Mouse (Mus musculus): Measurements from ENCODE around the gene Gpr171. TPM values are rescaled to one million over a fixed set of nuclear protein-coding genes. Genes with fewer than 3 reads are reported as not detected.

The Gpr171 gene
- polyA plus RNA-seq, 1 experiment from 2014 or later, result 0.95 TPM

Other genes starting within 250 kb of the Gpr171 start
- 0.19 and 0.42 TPM in 2 replicates for gene Clrn1, start 216.5 kb downstream of the Gpr171 start, polyA plus RNA-seq (2014; fragmentation: Nextera tagmentation; extraction: Ambion mirVana)
- 3.5 and 3.9 TPM in 2 replicates for gene Med12l, start 96.0 kb downstream of the Gpr171 start, polyA plus RNA-seq (2014; fragmentation: Nextera tagmentation; extraction: Ambion mirVana)
- gene P2ry14, start 51.8 kb upstream of the Gpr171 start, polyA plus RNA-seq (2014; fragmentation: Nextera tagmentation; extraction: Ambion mirVana), result 1.1 and 1.9 TPM in 2 replicates
- not detected in 2 replicates for gene Gpr87, start 93.3 kb upstream of the Gpr171 start, polyA plus RNA-seq (2014; fragmentation: Nextera tagmentation; extraction: Ambion mirVana)
- 0.91 and 1.4 TPM in 2 replicates for gene P2ry13, start 109.1 kb upstream of the Gpr171 start, polyA plus RNA-seq (2014; fragmentation: Nextera tagmentation; extraction: Ambion mirVana)
- gene P2ry12, start 161.1 kb upstream of the Gpr171 start, polyA plus RNA-seq (2014; fragmentation: Nextera tagmentation; extraction: Ambion mirVana), result 3.4 and 3.8 TPM in 2 replicates
- gene Igsf10, start 242.6 kb upstream of the Gpr171 start, polyA plus RNA-seq (2014; fragmentation: Nextera tagmentation; extraction: Ambion mirVana), result 3.9 and 4.0 TPM in 2 replicates

Data from neural tube, embryonic 11.5 days (tissue).